Mouse (Mus musculus) CH12F3 (cell line): ENCODE data around the gene Ddx11.

Experiments
- in situ Hi-C: fragments of 300-500 bp; cut with MboI; formaldehyde crosslinking; loops from 2 replicates; pipeline ENCODE4 v1.14.3; 2020; ENCODE audit warnings: low sequenced_read_pairs

Gene Ddx11

DNA sequence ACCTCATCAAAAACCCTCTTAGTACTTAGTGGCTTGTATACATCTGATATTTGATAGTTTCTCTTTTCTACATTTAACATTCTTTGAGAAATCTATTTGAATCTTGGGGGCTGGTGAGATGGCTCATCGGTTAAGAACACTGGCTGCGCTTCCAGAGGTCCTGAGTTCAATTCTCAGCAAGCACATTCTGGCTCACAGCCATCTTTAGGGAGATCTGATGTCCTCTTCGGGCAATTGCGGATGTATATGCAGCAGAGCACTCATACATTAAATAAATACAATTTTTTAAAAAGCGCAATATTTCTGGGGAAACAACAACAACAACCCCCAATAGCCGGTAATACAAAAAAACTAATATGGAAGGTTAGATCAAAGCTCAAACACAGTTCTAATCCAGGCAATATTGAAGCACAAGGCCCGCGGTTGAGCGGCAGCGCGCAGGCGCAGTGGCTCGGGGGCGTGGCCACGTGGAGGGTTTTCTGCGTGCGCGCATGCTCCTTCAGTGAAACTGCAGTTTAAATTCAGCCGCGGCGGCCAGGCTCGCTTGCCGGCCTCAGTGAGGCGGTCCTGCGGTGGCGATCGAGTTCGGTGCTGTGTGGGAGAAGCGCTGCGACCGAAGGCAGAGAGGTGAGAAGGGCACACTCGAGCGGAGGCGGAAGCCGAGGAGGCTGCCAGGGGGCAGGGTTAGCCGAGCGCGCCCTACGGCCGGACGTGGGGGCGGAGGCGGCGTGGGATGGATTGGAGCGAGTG is at the start of gene Ddx11:
Gene Ddx11 (plus strand): TSS at position 455 of the 750 bp plus-strand sequence.
- in situ Hi-C loops: no loop called here

DNA sequence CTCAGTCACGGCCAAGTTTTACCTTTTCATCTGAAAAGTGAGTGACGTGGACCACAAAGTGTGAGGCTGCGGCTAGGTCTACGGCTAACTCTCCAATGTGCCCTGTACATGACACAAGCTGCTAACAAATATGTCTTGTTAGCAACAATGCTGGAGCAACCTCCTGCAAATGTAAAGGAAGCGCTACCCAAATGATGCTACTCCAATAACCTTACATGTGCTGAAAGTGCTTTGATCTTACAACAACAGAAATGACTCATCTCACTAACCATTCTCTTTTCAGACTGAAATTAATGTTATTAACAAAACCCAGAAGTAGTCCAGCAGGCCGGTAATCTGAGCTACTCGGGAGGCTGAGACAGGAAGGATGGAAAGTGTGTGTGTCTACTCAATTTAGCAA is 49.3 kb upstream of the Ddx11 start:
- in situ Hi-C loops: no loop called here

DNA sequence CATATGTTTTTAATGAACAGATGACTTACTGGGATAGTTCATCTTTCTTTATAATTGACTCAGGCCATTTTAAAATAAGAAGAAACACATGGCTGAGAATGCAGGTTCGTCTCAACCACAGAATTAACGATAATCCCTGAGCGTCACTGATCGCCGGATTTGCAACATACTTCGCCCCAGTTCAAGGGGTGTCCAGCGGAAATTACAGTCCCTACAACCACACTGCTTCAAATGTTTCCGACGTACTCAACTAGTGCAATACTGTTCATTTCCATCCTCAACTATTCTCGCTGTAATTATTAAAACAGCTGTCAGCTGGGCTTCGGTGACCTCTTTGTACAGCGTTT is 47.5 kb upstream of the Ddx11 start:
- in situ Hi-C loops: no loop called here

DNA sequence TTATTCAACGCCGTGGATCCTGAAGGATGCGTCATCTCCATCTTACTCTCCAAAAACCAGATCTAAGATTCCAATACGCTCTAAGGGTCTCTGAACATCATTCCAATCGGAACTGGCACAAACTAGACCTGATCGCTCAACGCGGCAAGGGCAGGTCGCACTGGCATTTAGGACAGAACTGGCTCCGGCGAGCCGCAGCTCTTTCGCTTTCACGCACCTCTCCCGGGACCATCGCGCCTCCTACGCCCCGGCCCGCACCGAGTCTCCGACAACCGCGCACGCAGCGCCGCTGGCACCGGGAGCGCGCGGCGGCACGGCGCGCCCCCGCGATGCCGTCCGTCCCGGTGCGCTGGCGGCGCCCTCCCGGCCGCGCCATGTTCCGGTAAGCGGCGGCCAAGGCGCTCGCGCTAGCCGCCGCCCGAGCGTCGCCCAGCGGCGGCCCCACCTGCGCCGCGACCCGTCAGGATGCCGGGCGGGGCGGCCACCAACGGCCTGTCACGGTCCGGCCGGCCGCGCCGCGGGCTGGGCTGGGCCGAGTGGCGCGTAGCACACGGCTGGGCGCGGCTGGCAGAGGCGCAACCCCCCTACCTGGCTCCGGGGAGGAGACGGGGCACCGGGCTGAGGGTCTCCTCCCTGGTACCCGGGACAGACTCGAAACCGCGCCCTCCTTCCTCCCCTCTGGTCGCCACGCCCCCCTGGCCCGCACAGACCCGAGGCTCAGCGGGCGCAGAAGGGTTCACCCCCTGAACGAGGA is 47.0 kb upstream of the Ddx11 start:
- in situ Hi-C loops: no loop called here

DNA sequence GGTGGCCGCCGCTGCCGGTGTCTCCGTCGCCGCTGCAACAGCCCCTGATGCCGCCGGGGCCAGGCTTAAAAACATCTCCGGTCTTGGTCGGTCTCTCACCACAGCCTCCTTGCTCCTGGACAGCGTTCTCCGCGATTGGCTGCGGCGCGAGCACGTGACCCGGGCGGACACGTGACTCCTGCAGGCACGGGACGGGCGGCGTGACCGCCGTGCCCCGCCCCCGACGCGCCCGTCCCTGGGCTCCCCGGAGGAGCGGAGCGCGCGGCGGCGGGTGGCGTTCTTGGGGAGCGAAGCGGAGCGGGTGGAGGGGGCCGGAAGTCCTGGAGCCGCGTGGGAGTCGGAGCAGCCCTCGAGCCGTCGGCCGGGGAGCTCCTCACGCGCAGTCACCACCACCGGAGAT is 46.4 kb upstream of the Ddx11 start, which contains the start of gene Ankrd12:
Gene Ankrd12 (minus strand): TSS at position 156 of the 400 bp plus-strand sequence.
- in situ Hi-C loops: no loop called here

DNA sequence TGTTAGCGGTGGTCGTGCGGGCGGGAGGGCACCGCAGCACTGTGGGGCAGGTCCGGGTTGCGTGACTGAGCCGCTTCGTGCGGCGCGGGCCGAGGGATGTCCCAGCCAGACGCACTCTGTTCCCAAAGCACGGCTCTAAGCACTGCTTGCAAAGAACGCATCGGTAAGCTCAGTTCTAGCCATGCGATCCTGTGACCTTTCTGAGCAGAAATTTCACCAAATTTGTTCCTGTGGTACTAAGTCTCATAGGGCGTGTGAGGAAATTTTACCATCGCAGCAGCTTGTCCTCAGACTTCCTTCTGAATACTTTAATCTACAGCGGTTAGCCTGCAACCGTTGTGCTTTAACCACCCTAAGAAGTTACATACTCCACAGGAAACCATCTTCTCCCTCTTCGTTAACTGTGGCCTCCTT is 45.9 kb upstream of the Ddx11 start:
- in situ Hi-C loops: no loop called here

DNA sequence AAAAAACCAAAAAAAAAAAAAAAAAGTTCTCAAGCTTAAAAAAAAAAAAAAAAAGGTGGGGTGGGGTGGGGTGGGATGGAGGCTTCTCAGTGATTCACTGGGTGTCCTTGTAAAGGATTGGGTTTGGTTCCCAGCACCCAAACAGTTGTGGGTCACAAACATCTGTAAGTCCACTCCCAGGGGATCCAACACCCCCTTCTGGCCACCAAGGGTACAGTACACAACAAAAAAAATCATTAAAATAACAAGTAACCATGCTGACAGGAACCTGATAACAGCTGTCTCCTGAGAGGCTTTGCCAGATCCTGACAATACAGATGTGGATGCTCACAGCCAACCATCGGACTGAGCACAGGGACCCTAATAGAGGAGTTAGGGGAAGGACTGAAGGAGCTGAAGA is 38.8 kb upstream of the Ddx11 start:
- in situ Hi-C loops: no loop called here

DNA sequence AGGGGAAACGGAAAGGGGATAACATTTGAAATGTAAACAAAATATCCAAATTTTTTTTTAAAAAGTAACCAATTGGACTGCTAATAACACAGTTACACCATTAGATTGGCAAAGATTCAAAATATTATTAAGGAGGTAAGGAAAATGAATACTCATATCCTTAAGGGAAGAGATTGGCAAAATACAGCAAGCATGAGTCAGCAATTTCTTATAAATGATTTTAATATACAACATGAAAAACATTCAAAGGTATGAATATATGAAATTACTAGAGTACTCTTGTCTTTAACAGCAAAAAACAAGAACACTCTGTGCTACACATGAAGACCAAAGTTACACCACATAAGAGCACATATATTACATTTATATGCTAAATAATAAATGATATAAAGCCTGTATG is 38.3 kb upstream of the Ddx11 start:
- in situ Hi-C loops: no loop called here

DNA sequence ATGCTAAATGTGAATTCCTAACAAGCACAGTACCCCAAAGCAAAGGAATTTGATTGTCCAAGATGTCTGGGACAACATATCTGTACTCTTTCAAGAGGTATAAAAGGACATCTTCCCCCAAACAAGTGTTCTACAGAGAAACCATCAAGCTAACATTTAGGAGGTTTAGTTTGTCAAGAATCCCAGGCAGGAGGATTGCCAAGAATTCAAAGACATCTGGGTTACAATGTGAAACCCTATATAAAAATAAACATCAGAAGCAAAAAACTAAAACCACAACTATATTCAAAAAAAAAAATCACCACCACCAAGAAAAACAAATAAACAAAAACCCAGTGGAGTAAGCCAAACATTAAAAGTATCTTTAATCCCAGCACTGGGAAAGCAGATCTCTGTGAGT is 33.1 kb upstream of the Ddx11 start:
- in situ Hi-C loops: no loop called here

DNA sequence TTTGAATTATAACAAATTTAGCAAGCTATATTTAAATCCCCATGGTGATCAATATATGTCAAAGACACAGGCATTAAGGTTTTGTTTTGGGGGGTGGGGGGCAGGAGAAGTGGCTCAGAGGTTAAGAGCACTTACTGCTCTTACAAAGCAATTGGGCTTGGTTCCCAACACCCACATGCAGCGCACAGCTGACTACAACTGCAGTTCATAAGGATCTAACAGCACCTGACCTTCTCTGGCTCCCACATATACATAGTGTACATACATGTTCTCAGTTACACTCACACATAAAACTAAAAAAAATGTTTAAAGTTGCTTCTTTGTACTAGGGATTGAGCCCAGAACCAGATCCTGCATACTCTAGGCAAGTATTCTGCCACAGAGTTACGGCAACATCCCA is 31.9 kb upstream of the Ddx11 start:
- in situ Hi-C loops: no loop called here

DNA sequence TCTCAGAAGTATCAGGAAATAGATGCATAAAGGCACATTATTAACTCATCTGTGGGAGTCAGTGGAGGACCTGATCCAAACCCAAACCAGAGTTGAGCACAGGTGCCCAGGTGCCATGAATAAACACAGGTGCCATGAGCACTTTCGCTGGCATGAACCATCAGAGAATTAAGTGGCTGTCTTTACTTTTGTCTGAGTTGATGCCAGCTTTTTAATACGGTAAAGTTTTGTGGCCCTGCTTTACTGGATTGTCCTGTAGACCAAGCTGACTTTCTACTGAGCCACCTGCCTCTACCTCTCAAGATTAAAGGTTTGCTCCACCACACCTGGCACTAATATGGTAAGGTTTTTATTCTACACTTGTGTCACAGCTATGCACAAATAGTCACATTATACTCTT is 31.3 kb upstream of the Ddx11 start:
- in situ Hi-C loops: no loop called here

DNA sequence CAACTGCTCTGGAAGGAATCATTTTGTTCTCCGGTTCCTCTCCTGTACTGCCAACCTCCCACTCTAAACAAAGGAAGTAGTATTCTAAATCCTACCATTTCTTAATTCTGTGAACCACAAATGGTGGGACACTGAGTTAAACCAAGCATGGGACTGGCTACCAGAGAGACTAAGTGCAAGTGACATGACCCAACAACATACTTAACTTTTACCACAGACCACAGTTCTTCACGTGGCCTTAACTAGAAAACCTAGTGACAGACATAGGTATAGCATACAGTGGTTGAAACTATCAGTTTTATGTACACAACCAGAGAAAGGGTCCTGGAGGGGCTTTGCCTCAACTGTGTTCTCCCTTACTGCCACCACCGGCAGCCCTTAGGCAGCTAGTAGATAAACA is 30.7 kb upstream of the Ddx11 start:
- in situ Hi-C loops: no loop called here

DNA sequence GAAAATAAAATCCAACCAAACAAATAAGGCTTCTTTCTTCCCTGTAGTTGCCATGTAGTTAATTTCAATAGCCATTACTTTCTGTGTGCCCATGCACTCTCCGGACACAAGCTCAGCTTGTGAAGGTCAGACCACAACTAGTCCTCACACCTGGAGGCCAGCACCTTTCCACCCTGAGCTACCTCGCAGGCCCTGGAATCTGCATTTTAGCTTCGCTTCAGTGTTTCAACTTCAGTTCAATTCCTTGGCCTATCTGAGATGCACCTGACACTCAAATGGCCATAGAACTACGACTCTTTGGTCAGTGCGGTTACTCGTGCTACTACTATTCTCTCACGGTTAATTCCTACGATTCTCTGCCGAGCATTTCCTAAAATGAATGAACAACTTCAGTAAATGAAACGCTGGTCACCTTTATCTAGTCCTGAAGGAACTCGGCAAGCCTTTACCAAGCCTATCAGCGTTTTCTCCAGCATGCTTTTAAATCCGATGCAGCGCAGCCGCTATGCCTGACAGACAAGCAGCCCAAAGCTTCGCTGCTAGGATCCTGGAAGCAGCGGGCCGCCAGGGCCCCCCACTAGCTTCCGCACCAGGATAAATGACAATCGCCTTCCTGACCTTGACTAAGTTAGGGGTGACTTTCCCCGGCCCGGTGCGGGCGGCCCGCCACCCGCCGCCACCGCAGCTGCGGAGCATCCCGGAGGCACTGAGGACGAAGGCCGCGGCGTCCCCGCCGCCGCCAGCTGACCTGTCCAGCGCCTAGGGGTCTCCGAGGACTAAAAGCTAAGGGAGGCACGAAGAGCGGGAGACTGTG is 22.5 kb upstream of the Ddx11 start:
- in situ Hi-C loops: no loop called here

DNA sequence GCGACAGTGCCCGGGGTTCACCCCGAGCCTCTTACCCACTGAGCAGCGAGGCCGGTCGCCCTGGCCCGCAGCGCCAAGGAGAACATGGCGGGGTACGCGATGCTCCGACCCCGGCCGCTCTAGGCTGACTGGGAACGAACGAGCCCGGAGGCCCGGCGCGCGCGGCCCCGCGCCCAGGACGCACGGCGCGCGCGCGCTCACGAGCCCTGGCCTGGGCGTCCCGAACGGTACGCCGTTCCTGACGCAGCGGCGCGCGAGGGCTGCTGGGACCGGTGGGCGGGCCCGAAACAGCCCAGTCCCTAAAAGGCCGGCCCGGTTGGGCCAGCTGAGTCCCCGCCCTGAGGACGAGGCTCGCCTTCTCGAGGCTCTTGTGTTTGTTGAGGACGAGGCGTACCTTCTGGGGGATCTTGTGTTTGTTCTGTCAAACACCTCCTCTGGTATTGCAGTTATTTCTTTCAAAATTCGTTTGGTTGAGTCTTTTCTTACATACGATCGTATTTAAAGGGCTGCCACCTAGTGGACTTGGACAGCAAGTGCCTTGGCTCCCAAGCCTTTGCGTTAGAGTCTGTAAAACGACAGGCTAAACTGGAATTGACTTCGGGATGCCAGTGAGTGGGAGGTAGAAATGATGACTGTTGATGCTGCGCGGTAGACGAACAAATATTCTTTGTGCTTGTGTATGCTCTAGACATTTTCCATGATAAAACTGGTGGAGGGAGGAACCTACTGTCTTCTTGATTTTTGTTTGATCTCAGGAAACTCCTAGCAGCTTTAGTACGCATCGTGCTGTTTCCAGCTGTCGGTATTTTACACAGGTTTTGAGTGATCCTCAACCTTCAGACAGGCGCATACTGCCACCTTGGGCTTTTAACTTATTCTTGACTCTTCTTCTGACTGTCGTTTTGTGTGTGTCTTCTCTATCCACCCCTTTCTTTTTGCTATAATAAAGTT is 21.7 kb upstream of the Ddx11 start, which contains the start of gene Ndufv2:
Gene Ndufv2 (minus strand): TSS at position 180 of the 951 bp plus-strand sequence.
- in situ Hi-C loops: no loop called here

DNA sequence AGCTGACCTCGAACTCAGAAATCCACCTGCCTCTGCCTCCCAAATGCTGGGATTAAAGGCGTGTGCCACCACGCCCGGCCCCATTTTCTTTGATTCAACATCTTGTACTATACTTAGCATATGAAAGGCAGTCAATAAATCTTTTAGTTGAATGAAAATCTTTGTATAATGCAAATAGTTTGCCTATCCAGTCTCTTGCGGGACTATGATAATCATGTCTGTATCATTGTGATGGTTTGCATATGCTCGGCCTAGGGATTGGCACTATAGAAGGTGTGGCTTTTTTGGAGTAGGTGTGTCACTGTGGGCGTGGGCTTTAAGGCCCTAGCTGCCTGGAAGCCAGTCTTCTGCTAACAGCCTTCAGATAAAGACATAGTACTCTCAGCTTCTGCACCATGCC is 19.2 kb upstream of the Ddx11 start:
- in situ Hi-C loops: no loop called here

DNA sequence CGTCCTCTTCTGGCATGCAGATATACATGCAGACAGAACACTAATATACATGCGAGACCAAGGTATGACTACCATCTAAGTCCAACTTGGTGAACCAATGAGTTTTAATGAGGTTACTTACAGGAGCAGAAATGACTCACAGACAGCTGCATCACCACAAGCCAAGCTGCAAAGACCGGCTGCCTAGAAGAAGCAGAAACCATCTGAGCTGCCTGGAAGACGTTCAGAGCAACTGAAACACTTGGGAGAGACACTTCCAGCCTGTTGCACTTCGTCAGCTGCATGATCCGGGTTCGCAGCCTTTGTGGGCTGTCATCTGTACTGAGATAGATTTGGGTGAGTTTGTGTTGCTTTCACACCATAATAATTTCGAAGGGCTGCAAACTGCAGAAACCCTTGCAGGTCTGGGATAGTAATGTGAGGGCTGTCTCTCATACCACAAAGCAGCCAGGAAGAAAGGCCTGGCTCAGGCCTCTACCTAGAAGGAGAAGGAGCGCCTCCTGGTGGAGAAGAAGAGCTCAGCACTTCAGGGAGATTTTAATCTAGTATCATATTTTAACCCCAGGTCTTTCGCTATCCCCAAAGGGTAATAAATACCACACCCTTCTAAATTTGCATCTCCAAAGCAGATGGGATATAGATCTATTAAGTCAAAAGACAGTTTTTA is 16.6 kb upstream of the Ddx11 start:
- in situ Hi-C loops: no loop called here

DNA sequence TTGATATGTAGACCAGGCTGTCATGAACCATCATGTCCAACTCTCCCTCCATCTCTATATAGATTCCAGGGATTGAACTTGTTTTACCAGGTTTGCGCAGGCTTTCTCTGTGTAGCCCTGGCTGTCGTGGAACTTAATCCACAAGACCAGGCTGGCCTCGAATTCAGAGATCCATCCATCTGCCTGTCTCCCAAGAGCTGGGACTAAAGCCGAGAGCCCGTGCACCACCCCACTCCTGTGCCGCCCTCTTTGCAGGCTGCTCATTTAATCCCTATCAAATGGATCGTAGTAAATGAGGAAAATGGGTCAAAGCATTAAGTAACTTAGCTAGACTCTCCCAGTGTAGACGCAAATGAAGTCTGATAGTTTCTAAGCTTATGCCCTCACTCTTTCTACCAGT is 15.9 kb upstream of the Ddx11 start:
- in situ Hi-C loops: no loop called here

DNA sequence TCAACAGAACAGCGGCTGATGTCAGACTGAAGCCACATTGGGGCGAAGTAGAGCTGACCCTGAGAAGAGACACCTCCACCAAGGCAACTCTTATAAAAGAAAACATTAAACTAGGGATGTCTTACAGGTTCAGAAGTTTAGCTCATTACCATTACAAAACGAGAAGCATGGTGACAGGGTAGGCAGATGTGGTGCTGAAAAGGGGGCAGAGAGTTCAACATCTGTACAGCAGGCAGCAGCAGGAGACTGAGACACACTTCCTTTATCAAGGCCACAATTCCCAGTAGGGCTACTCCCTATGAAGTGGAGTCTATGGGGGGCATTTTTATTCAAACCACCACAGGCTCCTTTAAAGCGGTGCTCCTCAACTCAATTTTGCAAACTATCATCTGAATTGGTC is 15.1 kb upstream of the Ddx11 start:
- in situ Hi-C loops: no loop called here

DNA sequence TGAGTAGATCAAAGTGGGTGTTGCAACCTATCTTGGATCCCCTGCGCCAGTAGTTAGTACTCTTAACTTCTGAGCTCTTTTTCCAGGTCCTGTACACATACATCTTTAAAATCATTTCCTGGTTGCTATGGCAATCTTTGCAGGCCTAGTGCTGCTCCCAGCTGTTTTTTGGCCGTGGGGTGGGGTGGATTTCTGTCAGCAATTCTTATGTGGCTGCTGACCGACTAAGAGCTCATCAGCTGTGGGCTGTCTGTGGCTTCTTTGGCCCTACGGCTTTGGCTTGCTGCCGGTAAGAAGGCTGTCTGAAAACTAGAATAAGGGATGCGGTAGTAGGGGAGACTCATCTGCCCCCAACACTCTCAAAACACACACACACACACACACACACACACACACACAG is 12.6 kb upstream of the Ddx11 start:
- in situ Hi-C loops: loop anchor here (10.0 kb wide), 1 partner anchor 236 kb away; no protein-coding TSS in a partner anchor
